Comparison of ENCODE assay signal across 20 mouse cellular contexts in genomic region chr2:13188831-13189495, GRCm38 (mm10).
DNase-seq lines count a peak whose midpoint lies in the region; ATAC-seq lines count a peak whose summit lies in the region.
"Had no signal": no experiment of that assay in that cellular context is flagged by ENCODE, and none has a peak within 500 bp of the region (broad histone marks: within the 10 kb centered on the region; RNA-seq: fewer than 3 reads in every experiment).

No protein-coding gene starts in this region.

- H3K27ac ChIP-seq in heart, embryonic 12.5 days (ENCODE audit: poor library complexity, severe bottlenecking): peak overlapping the region; percentile 16; the same call in 1 of the 2 replicates
- H3K27ac ChIP-seq: forebrain, embryonic 15.5 days; hindbrain, postnatal 0 days; liver, embryonic 15.5 days; midbrain, embryonic 15.5 days had no signal

- H3K4me3 ChIP-seq in heart, embryonic 12.5 days: no peak overlapping the region
- H3K4me3 ChIP-seq: forebrain, embryonic 15.5 days; liver, embryonic 15.5 days; megakaryocyte, embryonic 14.5 days; midbrain, embryonic 15.5 days had no signal

- no peaks in the 10 kb centered on the region for H3K9me3 ChIP-seq in heart, embryonic 12.5 days (replicated peaks)
- H3K9me3 ChIP-seq: forebrain, embryonic 15.5 days; liver, embryonic 15.5 days; megakaryocyte, embryonic 14.5 days; midbrain, embryonic 15.5 days had no signal

- DNase-seq in heart, postnatal 14 days: no peak
- peak; percentile 48 for DNase-seq in layer of hippocampus, adult 9-11 months
- no peak for DNase-seq in layer of hippocampus, adult 8-10 months (ENCODE audit: low spot score in 2 of 2)
- DNase-seq in brain, adult 2 months (ENCODE audit: low read depth, low spot score): peak; percentile 86
- DNase-seq in left cerebral cortex, postnatal 14 days (ENCODE audit: low spot score in 2 of 2): peak; percentile 53 to 88
- DNase-seq in natural killer cell, adult 2 months (ENCODE audit: low spot score in 2 of 2): no peak
- DNase-seq: cerebellum, adult 11-12 months; cerebellum, postnatal 25 days; kidney, adult 2 months; kidney, postnatal 14 days; lung, postnatal 14 days; right cerebral cortex, postnatal 25 days; thymus, postnatal 36 days had no signal

- H3K4me1 ChIP-seq in heart, embryonic 12.5 days (replicated peaks): peaks cover 6% of the 10 kb centered on the region
- H3K4me1 ChIP-seq: forebrain, embryonic 15.5 days; midbrain, embryonic 15.5 days had no signal

- WGBS in heart, embryonic 12.5 days: 67% methylated on average over 11 of the region's 11 CpGs

- no peak for ATAC-seq in heart, embryonic 12.5 days (ENCODE audit: insufficient number of reproducible peaks, low FRiP score)
- ATAC-seq in activated CD4-positive, CD25-positive, alpha-beta regulatory T cell, adult 4 months: no peak
- ATAC-seq: forebrain, embryonic 15.5 days; hindbrain, postnatal 0 days; midbrain, embryonic 15.5 days had no signal

- no peak overlapping the region for H3K4me2 ChIP-seq in heart, embryonic 12.5 days
- H3K4me2 ChIP-seq: forebrain, embryonic 15.5 days; liver, embryonic 15.5 days; midbrain, embryonic 15.5 days had no signal

- no peaks in the 10 kb centered on the region for H3K27me3 ChIP-seq in heart, embryonic 12.5 days (replicated peaks)
- H3K27me3 ChIP-seq: forebrain, embryonic 15.5 days; liver, embryonic 15.5 days; megakaryocyte, embryonic 14.5 days; midbrain, embryonic 15.5 days had no signal

- H3K36me3 ChIP-seq in heart, embryonic 12.5 days: 0 out of 2 replicates have a peak, but pooled peaks cover 6% of the 10 kb centered on the region
- H3K36me3 ChIP-seq: forebrain, embryonic 15.5 days; liver, embryonic 15.5 days; midbrain, embryonic 15.5 days had no signal

- no peak overlapping the region for H3K9ac ChIP-seq in heart, embryonic 12.5 days
- H3K9ac ChIP-seq: forebrain, embryonic 15.5 days; liver, embryonic 15.5 days; midbrain, embryonic 15.5 days had no signal

- intact Hi-C loops in heart, postnatal 14 days (cut with DNase I): no loop called here
- intact Hi-C loops in left cerebral cortex, postnatal 14 days (cut with DNase I): loop anchor here (5.0 kb wide), 1 partner anchor 177 kb away; the partner anchor contains the start of gene C1ql3

Comparison
In these comparisons a context has a peak if more than half of its experiments do, and no peak if none do; other contexts are left out.
1. DNase-seq: peak in layer of hippocampus, adult 9-11 months (single experiment), brain, adult 2 months (single experiment) and left cerebral cortex, postnatal 14 days (2 of 2); none in heart, postnatal 14 days (0 of 2), layer of hippocampus, adult 8-10 months (0 of 2) and natural killer cell, adult 2 months (0 of 2).